Mouse (Mus musculus) Patski (cell line): ENCODE results near the gene Rpl11. TPM values are rescaled to one million over a fixed set of nuclear protein-coding genes. Genes with fewer than 3 reads are reported as not detected.

Experiments used
- ATAC-seq: fragments of 100-300 bp; one replicate; pipeline ENCODE4 v1.8.0; 2021
- CTCF ChIA-PET: fragments of 350-600 bp; sonication (Branson Sonifier 250); formaldehyde crosslinking; loops from one replicate; lab custom pipeline; 2022; ENCODE audit warnings: inconsistent platforms; lab: Charles Lee
- POLR2A ChIA-PET: fragments of 350-600 bp; sonication (Branson Sonifier 250); formaldehyde crosslinking; loops from one replicate; lab custom pipeline; 2022; ENCODE audit warnings: antibody characterized with exemption, inconsistent platforms; lab: Charles Lee
- DNase-seq: peaks from one replicate; pipeline ENCODE4 v3.0.0-alpha.2; 2011; ENCODE audit warnings: low read depth, low spot score
- H3K27me3 ChIP-seq: fragments of 371-371 bp; one replicate; pipeline ENCODE4 v1.5.1; 2021
- CTCF ChIP-seq: fragments of 100-300 bp; IDR thresholded peaks from one replicate; pipeline ENCODE4 v1.5.1; 2021
- in situ Hi-C: fragments of 300-500 bp; cut with MboI; formaldehyde crosslinking; loops from 3 replicates; pipeline ENCODE4 v1.11.1; 2018; ENCODE audit warnings: low pct_unique_long_range_greater_than_20kb, mixed read lengths
- polyA plus RNA-seq: library from polyadenylated mRNA; unstranded; gene quantifications from one replicate; pipeline ENCODE4 v1.2.3, GENCODE M21; 2021

The Rpl11 gene
- polyA plus RNA-seq, 1 experiment from 2014 or later = 665 TPM

GRCm38 (mm10) chr4:136027416-136028131 lies 25.7 kb downstream of the Rpl11 start:
- DNase-seq (no peak), ATAC-seq (no peak)
- TF ChIP-seq CTCF = no peak
- no peaks in the 10 kb centered on the region for H3K27me3 ChIP-seq
- ChIA-PET POLR2A (no interaction called here), CTCF (no interaction called here)
- in situ Hi-C loops = no loop called here

GRCm38 (mm10) chr4:136025350-136025749 lies 27.9 kb downstream of the Rpl11 start:
- CTCF ChIA-PET = no interaction called here
- TF ChIP-seq CTCF = no peak
- DNase-seq (no peak), ATAC-seq (no peak)
- in situ Hi-C loops = no loop called here
- H3K27me3 ChIP-seq = no peaks in the 10 kb centered on the region
- POLR2A ChIA-PET = no interaction called here

GRCm38 (mm10) chr4:136022924-136023323 lies 30.3 kb downstream of the Rpl11 start:
- DNase-seq (no peak), ATAC-seq (no peak)
- ChIA-PET POLR2A (no interaction called here), CTCF (no interaction called here)
- no peak for TF ChIP-seq CTCF
- in situ Hi-C loops = no loop called here
- H3K27me3 ChIP-seq = no peaks in the 10 kb centered on the region

- DNase-seq (peak; percentile 83), ATAC-seq (peak; percentile 94)
- H3K27me3 ChIP-seq = no peaks in the 10 kb centered on the region
- CTCF ChIA-PET = no interaction called here
- in situ Hi-C loops = no loop called here
- no peak for TF ChIP-seq CTCF
- POLR2A ChIA-PET = no interaction called here
Observed at GRCm38 (mm10) chr4:136021549-136022047, 31.6 kb downstream of the Rpl11 start, which contains the start of gene Eloa. Gene Eloa, minus strand, starts transcription at chr4:136021763.

- POLR2A ChIA-PET = interaction anchor here (0.6 to 1.3 kb wide), 2 partner anchors 14 to 22 kb away, joined by 3 read pairs; no protein-coding TSS in a partner anchor
- TF ChIP-seq CTCF = no peak
- no peaks in the 10 kb centered on the region for H3K27me3 ChIP-seq
- in situ Hi-C loops = no loop called here
- DNase-seq (no peak), ATAC-seq (peak; percentile 8)
- CTCF ChIA-PET = no interaction called here
Observed at GRCm38 (mm10) chr4:136020743-136021548, 32.3 kb downstream of the Rpl11 start.

GRCm38 (mm10) chr4:136016059-136016602 lies 37.1 kb downstream of the Rpl11 start:
- in situ Hi-C loops = no loop called here
- CTCF ChIA-PET = interaction anchor here (1.4 kb wide), 1 partner anchor 10 kb away, joined by 3 read pairs; no protein-coding TSS in a partner anchor
- POLR2A ChIA-PET = interaction anchor here (0.6 kb wide), 1 partner anchor 20 kb away, joined by 3 read pairs; no protein-coding TSS in a partner anchor
- no peaks in the 10 kb centered on the region for H3K27me3 ChIP-seq
- DNase-seq = no peak
- no peak for TF ChIP-seq CTCF
- ATAC-seq = no peak

GRCm38 (mm10) chr4:136010586-136010985 lies 42.6 kb downstream of the Rpl11 start:
- H3K27me3 ChIP-seq = no peaks in the 10 kb centered on the region
- ATAC-seq (no peak), DNase-seq (no peak)
- in situ Hi-C loops = no loop called here
- ChIA-PET POLR2A (no interaction called here), CTCF (no interaction called here)
- TF ChIP-seq CTCF = no peak

- in situ Hi-C loops = no loop called here
- no peaks in the 10 kb centered on the region for H3K27me3 ChIP-seq
- no peak for ATAC-seq
- ChIA-PET CTCF (interaction anchor here (1.1 kb wide), 1 partner anchor 17 kb away, joined by 3 read pairs; no protein-coding TSS in a partner anchor), POLR2A (no interaction called here)
- no peak for DNase-seq
- TF ChIP-seq CTCF = no peak
Observed at GRCm38 (mm10) chr4:136008782-136009447, 44.3 kb downstream of the Rpl11 start.

- TF ChIP-seq CTCF = no peak
- DNase-seq (no peak), ATAC-seq (no peak)
- ChIA-PET POLR2A (interaction anchor here (1.2 kb wide), 1 partner anchor 16 kb away, joined by 3 read pairs; no protein-coding TSS in a partner anchor), CTCF (interaction anchor here (1.2 kb wide), 1 partner anchor 9 kb away, joined by 3 read pairs; no protein-coding TSS in a partner anchor)
- in situ Hi-C loops = no loop called here
- no peaks in the 10 kb centered on the region for H3K27me3 ChIP-seq
Observed at GRCm38 (mm10) chr4:136006821-136007220, 46.4 kb downstream of the Rpl11 start.

GRCm38 (mm10) chr4:136004921-136005320 lies 48.3 kb downstream of the Rpl11 start:
- TF ChIP-seq CTCF = no peak
- POLR2A ChIA-PET = interaction anchor here (0.7 kb wide), 1 partner anchor 14 kb away, joined by 3 read pairs; no protein-coding TSS in a partner anchor
- in situ Hi-C loops = no loop called here

More at GRCm38 (mm10) chr4:136004921-136005320, 48.3 kb downstream of the Rpl11 start:
- CTCF ChIA-PET = no interaction called here
- H3K27me3 ChIP-seq = no peaks in the 10 kb centered on the region
- ATAC-seq (no peak), DNase-seq (no peak)
